9 mouse cellular contexts compared by ENCODE assay signal in the genomic region with DNA sequence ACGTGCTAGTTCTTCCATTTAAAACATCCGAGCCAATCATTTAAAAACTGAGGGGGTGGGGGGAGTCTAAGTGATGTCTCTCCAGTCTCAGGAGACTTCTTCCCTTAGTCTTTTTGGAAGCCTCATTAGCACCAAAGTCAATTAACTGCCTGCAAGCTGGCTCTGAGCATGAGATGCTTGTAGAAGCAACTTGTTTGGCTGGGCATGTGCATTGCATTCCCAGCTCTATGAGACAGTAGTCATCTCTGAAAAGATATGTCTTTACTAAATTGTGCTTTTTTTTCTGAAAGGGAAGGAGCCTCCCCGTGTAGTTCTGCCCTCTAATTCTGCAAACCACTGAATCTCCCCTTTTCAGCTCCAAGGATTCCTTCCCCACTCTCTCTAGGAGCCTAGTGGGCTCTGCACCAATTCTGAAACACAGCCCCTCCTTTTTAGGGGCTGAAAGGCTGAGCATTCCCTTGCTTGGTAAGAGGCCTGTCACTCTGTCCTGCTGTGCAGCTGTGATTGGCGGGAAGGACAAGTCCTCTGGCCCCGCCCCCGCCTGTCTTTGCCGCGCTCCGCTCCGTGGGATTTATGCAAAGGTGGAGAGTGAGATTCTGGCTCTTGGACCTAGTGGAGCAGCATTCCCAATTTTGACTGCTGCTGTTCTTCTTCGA. TPM values are rescaled to one million over a fixed set of nuclear protein-coding genes. Genes with fewer than 3 reads are reported as not detected.
DNase-seq lines count a peak whose midpoint lies in the region; ATAC-seq and TF ChIP-seq lines count a peak whose summit lies in the region.
"Had no signal": no experiment of that assay in that cellular context is flagged by ENCODE, and none has a peak within 500 bp of the region (broad histone marks: within the 10 kb centered on the region; RNA-seq: fewer than 3 reads in every experiment).

A gene (plus strand): TSS at position 591 of the 656 bp plus-strand sequence.

- no peaks in the 10 kb centered on the region for H3K36me3 ChIP-seq in kidney, embryonic 16.5 days (ENCODE audit: insufficient read depth, low read length)
- no peaks in the 10 kb centered on the region for H3K36me3 ChIP-seq in kidney, adult 2 months (ENCODE audit: control insufficient read depth, insufficient read depth, low read length)
- H3K36me3 ChIP-seq in embryonic facial prominence, embryonic 15.5 days: no peaks in the 10 kb centered on the region
- no peaks in the 10 kb centered on the region for H3K36me3 ChIP-seq in midbrain, embryonic 15.5 days (replicated peaks)
- H3K36me3 ChIP-seq: liver, embryonic 15.5 days had no signal

- H3K9ac ChIP-seq in kidney, embryonic 16.5 days (replicated peaks; ENCODE audit: low read length): no peak within 1 kb of the TSS
- H3K9ac ChIP-seq in embryonic facial prominence, embryonic 15.5 days: no peak within 1 kb of the TSS
- H3K9ac ChIP-seq in midbrain, embryonic 15.5 days: peak within 1 kb of the TSS; percentile 49
- H3K9ac ChIP-seq: liver, embryonic 15.5 days had no signal

- H3K27me3 ChIP-seq in kidney, embryonic 16.5 days (ENCODE audit: insufficient read depth, low read length): no peaks in the 10 kb centered on the region
- H3K27me3 ChIP-seq in kidney, adult 2 months (replicated peaks; ENCODE audit: control insufficient read depth, insufficient read depth, low read length): no peaks in the 10 kb centered on the region
- no peaks in the 10 kb centered on the region for H3K27me3 ChIP-seq in embryonic facial prominence, embryonic 15.5 days
- H3K27me3 ChIP-seq in midbrain, embryonic 15.5 days (replicated peaks): no peaks in the 10 kb centered on the region
- H3K27me3 ChIP-seq: liver, embryonic 15.5 days had no signal

- peak; percentile 69; the same call in 1 of the 2 replicates for ATAC-seq in kidney, embryonic 16.5 days (ENCODE audit: low FRiP score, low TSS enrichment)
- no peak for ATAC-seq in embryonic facial prominence, embryonic 15.5 days (ENCODE audit: insufficient number of reproducible peaks, low FRiP score, low TSS enrichment, low read depth)
- ATAC-seq in midbrain, embryonic 15.5 days (replicated peaks): peak; percentile 99

- 13% methylated on average over 11 of the region's 11 CpGs for WGBS in kidney, embryonic 16.5 days
- WGBS in kidney, adult 2 months: 11% methylated on average over 11 of the region's 11 CpGs
- 18% methylated on average over 11 of the region's 11 CpGs for WGBS in embryonic facial prominence, embryonic 15.5 days
- WGBS in midbrain, embryonic 15.5 days: 11% methylated on average over 11 of the region's 11 CpGs

- no peak for TF ChIP-seq POLR2A in kidney, adult 2 months (IDR thresholded peaks at IDR 0.05; ENCODE audit: low read depth, low read length)

- no peak for DNase-seq in kidney, adult 2 months
- DNase-seq in layer of hippocampus, adult 9-11 months: peak; percentile 19
- DNase-seq in testis, postnatal 14 days (ENCODE audit: low spot score): peak; percentile 4
- no peak for DNase-seq in urinary bladder, postnatal 14 days (ENCODE audit: low spot score)
- DNase-seq in gastrocnemius, postnatal 25 days: no peak

- peak within 1 kb of the TSS; percentile 15; the same call in 1 of the 2 replicates for H3K4me2 ChIP-seq in kidney, embryonic 16.5 days (replicated peaks; ENCODE audit: low read depth, low read length)
- peak within 1 kb of the TSS; percentile 28 for H3K4me2 ChIP-seq in embryonic facial prominence, embryonic 15.5 days (replicated peaks)
- peak within 1 kb of the TSS; percentile 86 for H3K4me2 ChIP-seq in midbrain, embryonic 15.5 days
- H3K4me2 ChIP-seq: liver, embryonic 15.5 days had no signal

- no peak within 1 kb of the TSS for H3K27ac ChIP-seq in kidney, embryonic 16.5 days (ENCODE audit: low read length)
- H3K27ac ChIP-seq in kidney, adult 2 months (ENCODE audit: insufficient read depth, low read depth, low read length): no peak within 1 kb of the TSS
- no peak within 1 kb of the TSS for H3K27ac ChIP-seq in embryonic facial prominence, embryonic 15.5 days (replicated peaks)
- peak within 1 kb of the TSS; percentile 56 for H3K27ac ChIP-seq in midbrain, embryonic 15.5 days
- H3K27ac ChIP-seq: liver, embryonic 15.5 days had no signal

- H3K4me1 ChIP-seq in kidney, embryonic 16.5 days (ENCODE audit: insufficient read depth, low read length): 0 out of 2 replicates have a peak, but pooled peaks cover 5% of the 10 kb centered on the region
- H3K4me1 ChIP-seq in kidney, adult 2 months (ENCODE audit: control insufficient read depth, insufficient read depth, low read length): no peaks in the 10 kb centered on the region
- H3K4me1 ChIP-seq in embryonic facial prominence, embryonic 15.5 days: peaks cover 5% of the 10 kb centered on the region; the same call in 1 of the 2 replicates
- peaks cover 9% of the 10 kb centered on the region for H3K4me1 ChIP-seq in midbrain, embryonic 15.5 days
- H3K4me1 ChIP-seq: liver, embryonic 15.5 days had no signal

- no peaks in the 10 kb centered on the region for H3K9me3 ChIP-seq in kidney, embryonic 16.5 days (ENCODE audit: low read length)
- no peaks in the 10 kb centered on the region for H3K9me3 ChIP-seq in embryonic facial prominence, embryonic 15.5 days (replicated peaks)
- H3K9me3 ChIP-seq in midbrain, embryonic 15.5 days: no peaks in the 10 kb centered on the region
- H3K9me3 ChIP-seq: liver, embryonic 15.5 days had no signal

- no peak for TF ChIP-seq CTCF in kidney, adult 2 months (conservative IDR thresholded peaks at IDR 0.05; ENCODE audit: insufficient read depth, insufficient read length, low read depth, low read length)

- H3K4me3 ChIP-seq in kidney, embryonic 16.5 days (ENCODE audit: low read length): no peak within 1 kb of the TSS
- H3K4me3 ChIP-seq in kidney, adult 2 months (ENCODE audit: insufficient read depth, low read depth, low read length): no peak within 1 kb of the TSS
- peak within 1 kb of the TSS; percentile 7; the same call in 1 of the 2 replicates for H3K4me3 ChIP-seq in embryonic facial prominence, embryonic 15.5 days (replicated peaks)
- H3K4me3 ChIP-seq in midbrain, embryonic 15.5 days: peak within 1 kb of the TSS; percentile 57
- H3K4me3 ChIP-seq: liver, embryonic 15.5 days had no signal

RNA-seq across cellular contexts. Expression of the gene that starts here (rescaled TPM):
- 0.10 and 0.12 TPM in 2 replicates for polyA plus RNA-seq in kidney, embryonic 16.5 days (2015; fragmentation: Nextera tagmentation; extraction: Ambion mirVana)
- polyA plus RNA-seq in kidney, adult 2 months (2012; rRNA removed): not detected in 2 replicates
- 0.07 TPM in 1 of 2 replicates, not detected in the other for polyA plus RNA-seq in embryonic facial prominence, embryonic 15.5 days (2015; fragmentation: Nextera tagmentation; extraction: Ambion mirVana)
- 1.4 and 1.7 TPM in 2 replicates for polyA plus RNA-seq in midbrain, embryonic 15.5 days (2015; fragmentation: Nextera tagmentation; extraction: Ambion mirVana)
- total RNA-seq in gastrocnemius, postnatal 25 days (2021): not detected
- polyA plus RNA-seq: liver, embryonic 15.5 days had no signal

Comparison
In these comparisons a context has a peak if more than half of its experiments do, and no peak if none do; other contexts are left out.
1. Peak in ATAC-seq and H3K4me2 ChIP-seq in kidney, embryonic 16.5 days; RNA of the gene not detected or under 1 TPM.
2. H3K4me2 ChIP-seq: peak in every context shown above with its lines; median percentile 86 in midbrain, embryonic 15.5 days; 28 in embryonic facial prominence, embryonic 15.5 days; 15 in kidney, embryonic 16.5 days.
3. H3K4me3 ChIP-seq: peak in embryonic facial prominence, embryonic 15.5 days (single experiment) and midbrain, embryonic 15.5 days (single experiment); none in kidney, embryonic 16.5 days (single experiment) and kidney, adult 2 months (single experiment).
4. DNase-seq: peak in layer of hippocampus, adult 9-11 months (single experiment) and testis, postnatal 14 days (single experiment); none in kidney, adult 2 months (single experiment), urinary bladder, postnatal 14 days (single experiment) and gastrocnemius, postnatal 25 days (single experiment).